Mouse (Mus musculus) gastrocnemius, postnatal 4 days (tissue): ENCODE data around the gene Mum1. TPM values are rescaled to one million over a fixed set of nuclear protein-coding genes. Genes with fewer than 3 reads are reported as not detected.

Experiments used
- DNase-seq, 2 experiments: peaks; one replicate each; pipeline ENCODE4 v3.0.0; 2021 to 2022; ENCODE audit warnings: low spot score in 2 of 2, mixed read lengths in 2 of 2
- long read RNA-seq, 2 experiments: library from polyadenylated mRNA; stranded (forward); transcript quantifications; one replicate each; pipeline ENCODE4 v2.0.0; 2021
- total RNA-seq, 2 experiments: library from RNA; stranded (reverse); gene quantifications; 2 replicates each; pipeline ENCODE4 v1.2.3; 2021

Gene Mum1
- 10 to 100 TPM; 61.3 to 61.5 TPM for total RNA-seq
- long read RNA-seq, experiment 1, transcript Mum1-201 (14 exons, 2,640 nt) = major isoform, 42 of 104 reads
- long read RNA-seq, experiment 1, partial matches to known transcripts = 27 of 104 reads
- long read RNA-seq, experiment 1, other reads (novel, unspliced or antisense) = 32 of 104 reads
- long read RNA-seq, experiment 2, transcript Mum1-201 (14 exons, 2,640 nt) = major isoform, 56 of 141 reads
- long read RNA-seq, experiment 2, transcript Mum1-202 (13 exons, 3,392 nt) = minor isoform, 5 of 141 reads
- long read RNA-seq, experiment 2, partial matches to known transcripts = 31 of 141 reads
- long read RNA-seq, experiment 2, other reads (novel, unspliced or antisense) = 49 of 141 reads

DNA sequence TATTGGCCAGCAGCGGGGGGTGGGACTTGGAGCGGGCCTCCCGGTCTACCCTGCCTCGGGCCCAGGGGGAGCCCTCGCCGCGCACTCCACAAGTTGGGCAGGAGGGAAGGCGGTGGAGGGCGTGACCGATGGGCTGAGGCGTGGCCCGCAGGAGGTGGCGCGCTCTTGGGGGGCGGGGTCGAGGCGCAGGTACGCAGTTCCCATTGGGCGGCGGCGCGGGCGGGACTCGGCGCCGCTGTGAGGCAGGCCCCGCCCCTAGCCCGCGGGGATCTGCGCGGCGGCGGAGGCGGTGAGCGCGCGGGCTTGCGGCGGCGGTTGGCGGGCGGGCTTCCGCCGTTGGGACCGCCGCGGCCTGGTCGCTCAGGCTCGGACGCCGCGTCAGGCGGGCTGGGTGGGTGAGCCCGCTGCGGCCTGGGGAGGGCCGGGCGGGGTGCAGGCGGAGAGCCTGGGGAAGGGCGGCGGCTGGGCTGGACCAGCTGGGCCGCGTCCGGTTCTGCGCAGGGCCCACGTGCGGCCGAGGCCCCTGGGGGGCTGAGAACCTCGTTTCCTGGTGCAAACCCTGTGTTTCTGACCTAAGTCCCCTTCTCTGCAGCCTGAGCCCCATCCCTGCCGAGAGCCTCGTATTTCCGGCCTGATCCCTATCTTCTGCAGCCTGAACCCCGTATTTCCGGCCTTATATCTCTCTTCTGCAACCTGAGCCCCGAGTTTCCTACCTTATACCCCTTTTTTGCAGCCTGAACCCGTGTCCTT lies at the start of gene Mum1:
Mum1 (plus strand) TSS at position 19 of the 750 bp plus-strand sequence.
- peak; percentile 97 to 99 for DNase-seq

DNA sequence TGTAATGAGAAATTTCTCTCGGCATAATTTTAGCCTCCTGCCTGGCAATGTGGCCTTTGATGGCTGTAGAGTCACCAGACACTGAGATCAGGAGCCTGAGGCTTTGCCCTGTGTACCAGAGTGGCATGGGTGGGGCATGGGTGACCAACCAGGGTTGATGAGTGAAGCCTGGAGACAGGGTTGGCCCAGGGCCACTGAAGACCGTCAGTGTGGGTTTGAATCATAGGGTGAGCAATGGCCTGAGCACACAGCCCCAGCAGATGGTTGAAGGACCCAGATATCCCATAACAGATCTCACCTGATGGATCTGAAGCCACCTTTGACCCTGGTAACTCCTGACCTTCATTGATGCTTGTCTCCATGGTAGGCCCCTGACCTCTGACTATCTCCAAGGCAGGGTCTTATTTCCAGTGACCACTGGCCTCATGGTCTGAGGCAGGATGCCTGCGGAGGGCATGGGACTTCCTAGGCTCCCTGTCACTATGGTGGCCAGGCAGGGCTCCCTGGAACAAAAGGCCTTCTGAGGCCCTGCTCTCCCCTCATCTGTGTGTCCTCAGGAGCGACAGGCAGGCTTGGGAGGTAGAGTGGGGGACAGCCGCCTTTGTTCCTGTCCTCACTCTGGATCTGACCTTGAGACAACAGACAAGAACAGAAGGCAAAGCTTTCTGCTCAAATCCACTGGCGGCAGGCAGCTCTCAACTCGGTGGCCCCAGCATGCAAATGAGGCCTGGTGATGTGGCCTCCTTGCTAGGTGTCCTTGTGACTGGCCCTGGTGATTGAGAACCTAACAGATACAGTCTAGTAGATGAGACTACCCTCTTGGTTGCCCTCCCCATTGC lies 48.6 kb upstream of the Mum1 start:
- DNase-seq = no peak

DNA sequence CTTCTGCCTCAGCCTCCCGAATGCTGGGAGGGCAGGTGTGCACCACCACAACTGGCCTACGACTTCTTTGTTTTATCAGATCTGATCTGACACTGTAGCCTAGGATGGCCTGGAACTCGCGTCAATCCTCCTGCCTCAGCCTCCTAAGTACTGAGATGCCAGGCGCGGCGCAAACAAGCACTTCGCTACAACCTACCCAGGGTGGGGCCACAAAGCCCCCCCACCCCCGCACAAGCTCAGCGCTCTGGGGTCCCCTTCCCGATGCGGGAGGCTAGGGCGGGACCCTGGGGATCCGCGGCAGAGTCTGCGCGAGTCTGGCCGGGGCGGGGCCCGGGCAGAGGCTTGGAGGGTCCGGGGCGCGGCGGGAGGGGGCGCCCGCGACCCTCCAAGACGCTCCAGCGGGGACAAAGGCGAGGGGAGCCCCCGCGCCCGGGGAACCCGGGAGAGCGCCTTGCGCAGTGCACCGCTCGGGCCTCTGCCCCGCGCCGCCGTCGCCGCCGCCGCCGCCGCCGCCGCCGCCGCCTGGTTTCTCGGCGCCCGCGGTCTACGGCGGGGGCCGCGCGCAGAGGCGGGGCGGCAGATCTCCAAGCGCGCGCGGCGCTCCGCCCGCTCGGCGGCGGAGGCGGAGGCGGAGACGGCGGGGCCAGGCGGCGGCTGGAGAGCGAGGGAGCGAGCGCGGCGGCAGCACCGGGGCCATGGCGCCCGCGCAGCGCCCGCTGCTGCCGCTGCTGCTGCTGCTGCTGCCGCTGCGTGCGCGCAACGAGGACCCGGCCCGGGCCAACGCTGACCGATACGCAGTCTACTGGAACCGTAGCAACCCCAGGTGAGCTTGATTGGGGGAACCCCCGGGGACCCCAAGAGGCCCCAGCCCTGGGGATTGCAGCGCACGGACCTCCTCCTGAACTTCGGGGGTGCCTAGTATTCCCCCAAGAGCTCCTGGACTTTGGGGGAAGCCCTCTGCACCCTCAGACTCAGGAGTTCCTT lies 46.9 kb upstream of the Mum1 start, which contains the start of gene Efna2:
Efna2 (plus strand) TSS at position 415 of the 984 bp plus-strand sequence.
- no peak for DNase-seq

DNA sequence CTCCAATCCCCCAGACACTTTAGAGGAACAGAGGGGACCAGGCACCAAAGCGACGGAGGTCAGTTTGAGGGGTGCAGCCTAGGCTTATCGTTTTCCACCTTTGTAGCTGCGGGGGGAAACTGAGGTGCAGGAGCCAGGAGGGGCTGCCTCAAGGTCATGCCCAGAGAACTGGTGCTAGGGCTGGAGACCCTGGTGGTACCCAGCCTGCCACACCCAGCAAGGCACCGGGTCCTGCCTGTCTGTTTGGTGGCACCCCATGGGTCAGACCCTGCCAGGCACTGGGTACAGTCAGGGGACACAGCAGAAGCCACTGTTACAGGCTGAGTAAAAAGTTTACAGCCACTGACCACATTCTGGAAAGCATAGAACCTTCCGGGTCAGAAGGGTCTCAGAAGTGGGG lies 45.9 kb upstream of the Mum1 start:
- no peak for DNase-seq

DNA sequence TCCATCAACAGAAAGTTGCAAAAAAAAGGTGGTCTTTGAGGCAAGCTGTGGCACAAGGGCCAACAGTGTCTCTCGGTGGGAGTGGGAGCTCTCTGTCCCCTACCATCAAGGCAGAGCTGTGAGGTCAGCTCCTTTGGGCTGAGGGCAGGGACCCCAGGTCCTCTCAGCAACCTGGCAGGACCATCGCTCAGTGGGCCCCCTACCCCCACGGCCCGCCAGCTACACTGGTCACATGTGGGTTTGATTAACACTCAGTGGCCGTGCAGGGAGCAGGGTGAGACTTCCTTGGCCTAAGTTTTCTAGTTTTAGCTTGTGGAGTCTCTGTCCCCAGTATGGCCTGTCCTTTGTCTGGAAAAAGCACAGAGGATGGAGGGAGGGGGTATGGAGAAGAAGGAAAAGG lies 45.4 kb upstream of the Mum1 start:
- DNase-seq = no peak

DNA sequence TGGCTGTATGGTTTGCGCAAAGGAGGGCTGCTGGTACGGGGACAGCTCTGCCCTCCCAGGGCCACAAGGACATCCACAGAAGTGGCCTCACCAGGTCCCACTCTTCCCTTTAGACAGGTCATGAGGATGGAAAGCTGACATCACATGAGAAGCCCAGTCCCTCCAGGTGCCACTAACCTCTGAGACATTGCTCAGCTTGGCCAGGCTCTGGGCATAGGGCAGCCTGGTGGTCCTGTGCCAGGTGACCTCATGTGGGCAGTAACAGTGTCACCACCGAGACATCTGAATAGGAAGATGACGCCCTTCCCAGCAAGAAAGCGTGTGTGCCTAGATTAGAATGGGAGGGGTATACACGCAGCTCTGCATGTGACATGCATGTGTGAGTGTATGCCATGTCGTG lies 43.7 kb upstream of the Mum1 start:
- DNase-seq = no peak

DNA sequence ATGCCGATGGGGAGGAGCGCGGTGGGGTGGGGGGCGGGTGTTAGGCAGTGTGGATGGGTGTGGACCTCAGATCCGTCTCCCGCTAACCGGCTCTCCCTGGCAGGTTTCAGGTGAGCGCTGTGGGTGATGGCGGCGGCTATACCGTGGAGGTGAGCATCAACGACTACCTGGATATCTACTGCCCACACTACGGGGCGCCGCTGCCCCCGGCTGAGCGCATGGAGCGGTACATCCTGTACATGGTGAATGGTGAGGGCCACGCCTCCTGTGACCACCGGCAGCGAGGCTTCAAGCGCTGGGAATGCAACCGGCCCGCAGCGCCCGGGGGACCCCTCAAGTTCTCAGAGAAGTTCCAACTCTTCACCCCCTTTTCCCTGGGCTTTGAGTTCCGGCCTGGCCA lies 39.6 kb upstream of the Mum1 start:
- DNase-seq = no peak

DNA sequence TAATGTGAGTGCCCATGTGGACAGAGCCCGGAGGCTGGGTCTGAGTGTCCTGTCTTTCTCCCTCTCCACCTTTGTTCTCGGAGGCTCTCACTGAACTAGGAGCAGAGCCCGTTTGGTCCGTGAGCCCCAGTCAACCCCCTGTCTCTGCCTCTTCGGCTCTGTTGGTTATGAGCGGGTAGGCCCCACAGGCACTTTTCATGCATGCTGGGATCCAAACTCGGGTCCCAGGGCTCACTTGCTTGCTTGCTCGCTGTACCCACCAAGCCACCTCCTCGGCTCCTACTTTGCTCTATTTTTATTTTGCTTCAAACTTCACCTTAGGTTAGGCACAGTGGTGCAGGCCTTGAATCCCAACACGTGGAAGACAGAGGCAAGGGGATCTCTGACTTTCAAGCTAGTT lies 38.5 kb upstream of the Mum1 start:
- no peak for DNase-seq

DNA sequence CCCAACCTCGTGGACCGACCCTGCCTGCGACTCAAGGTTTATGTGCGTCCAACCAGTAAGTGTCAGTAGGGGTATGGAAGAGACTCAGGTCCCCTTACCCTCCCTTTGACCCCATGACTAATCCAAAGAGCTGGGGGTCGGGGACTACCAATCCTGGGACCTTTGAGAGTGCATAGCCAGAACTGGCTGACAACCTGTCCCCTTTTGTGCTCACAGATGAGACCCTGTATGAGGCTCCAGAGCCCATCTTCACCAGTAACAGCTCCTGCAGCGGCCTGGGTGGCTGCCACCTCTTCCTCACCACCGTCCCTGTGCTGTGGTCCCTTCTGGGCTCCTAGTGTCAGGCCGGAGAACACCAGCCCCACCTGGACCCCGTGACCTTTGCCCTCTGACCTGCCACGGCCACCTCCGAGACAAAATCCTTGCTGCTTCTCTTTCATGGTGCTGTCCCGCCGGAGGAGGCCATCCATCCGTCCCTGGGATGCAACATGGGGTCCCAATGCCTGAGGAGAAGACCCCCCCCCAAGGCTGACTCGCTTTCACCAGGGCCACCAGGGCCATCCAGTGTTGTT lies 37.7 kb upstream of the Mum1 start:
- no peak for DNase-seq

DNA sequence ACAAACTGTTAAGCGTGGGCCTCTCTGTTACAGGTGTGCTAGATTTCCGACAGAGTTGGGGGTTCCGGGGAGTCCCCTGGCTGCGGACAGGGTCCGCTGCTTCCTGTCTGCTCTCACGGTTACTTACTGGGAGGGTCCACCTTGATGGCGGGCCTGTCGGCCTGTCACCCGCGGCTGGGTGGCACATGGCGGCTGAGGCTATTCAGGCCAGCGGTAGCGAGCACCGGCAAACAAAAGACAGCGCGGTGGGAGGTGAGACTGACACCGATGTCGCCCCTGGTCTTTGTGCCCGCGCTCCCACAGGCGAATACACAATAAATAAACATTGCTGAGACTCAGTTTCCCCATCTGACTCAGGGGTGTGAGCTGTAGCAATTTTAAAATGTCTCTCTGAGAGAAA lies 36.2 kb upstream of the Mum1 start:
- DNase-seq = no peak

DNA sequence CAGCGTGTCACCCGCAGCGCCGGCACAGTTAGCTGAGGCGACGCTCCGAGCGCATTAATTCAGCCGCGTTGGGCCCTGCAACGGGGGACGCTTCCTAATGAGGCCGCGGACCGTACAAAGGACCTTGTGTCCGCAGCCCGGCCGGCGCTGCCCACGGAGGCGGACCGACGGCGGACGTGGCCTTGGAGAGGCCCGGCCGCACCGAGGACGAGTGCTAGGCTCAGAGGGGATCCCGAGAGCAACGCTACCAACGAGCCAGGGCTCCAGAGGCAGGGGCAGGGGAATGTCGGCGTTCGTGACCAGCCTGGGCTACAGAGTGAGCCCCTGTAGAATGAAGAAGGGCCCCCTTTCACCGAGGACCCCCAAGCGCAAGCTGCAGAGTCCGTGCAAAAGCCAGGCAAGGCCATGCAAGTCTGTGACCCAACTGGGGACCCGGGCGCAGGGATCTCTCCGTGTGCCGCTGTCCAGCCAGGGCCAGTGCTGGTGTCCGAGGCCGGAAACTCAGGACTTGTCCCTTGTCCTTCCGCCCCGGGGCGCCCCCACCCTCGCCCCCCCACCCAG lies 35.7 kb upstream of the Mum1 start:
- peak in 1 of 2 experiments; percentile 52 for DNase-seq

DNA sequence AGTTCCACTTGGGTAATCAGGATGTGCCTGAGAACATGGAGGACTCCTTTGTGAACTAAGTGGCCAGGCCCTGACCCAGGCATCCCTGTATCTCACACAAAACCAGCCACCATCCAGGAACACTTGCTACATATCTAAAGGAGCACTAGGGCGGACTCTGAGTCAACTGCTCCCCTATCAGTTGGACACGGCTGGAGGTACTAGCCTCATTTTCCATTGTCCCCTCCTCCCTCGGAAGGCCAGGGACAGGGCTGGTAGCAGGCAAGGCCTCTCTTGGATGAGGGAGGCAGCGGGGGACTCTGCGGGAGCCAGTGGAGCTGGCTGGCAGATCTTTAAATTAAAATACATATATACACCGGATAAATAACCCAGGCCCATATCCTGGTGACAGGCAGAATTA lies 32.3 kb upstream of the Mum1 start:
- no peak for DNase-seq

DNA sequence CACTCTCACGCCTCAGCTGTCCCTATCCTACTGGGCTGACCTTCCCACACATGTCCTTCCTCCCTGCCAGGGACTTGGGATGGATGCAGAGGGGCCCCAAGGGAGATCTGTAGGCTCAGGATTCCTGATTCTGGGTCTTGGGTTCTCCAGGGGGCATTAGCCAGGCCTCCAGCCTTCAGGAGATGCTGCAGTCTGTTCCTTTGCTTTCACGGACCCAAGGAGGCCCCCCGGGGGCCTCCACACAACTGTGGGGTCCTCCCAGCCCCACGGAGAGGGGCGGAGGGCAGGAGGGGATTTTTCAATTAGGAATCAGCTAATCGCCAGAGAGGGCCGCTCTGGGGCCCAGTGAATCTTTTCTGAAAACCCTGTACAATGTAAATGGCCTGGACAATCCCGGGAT lies 31.8 kb upstream of the Mum1 start:
- DNase-seq = no peak

DNA sequence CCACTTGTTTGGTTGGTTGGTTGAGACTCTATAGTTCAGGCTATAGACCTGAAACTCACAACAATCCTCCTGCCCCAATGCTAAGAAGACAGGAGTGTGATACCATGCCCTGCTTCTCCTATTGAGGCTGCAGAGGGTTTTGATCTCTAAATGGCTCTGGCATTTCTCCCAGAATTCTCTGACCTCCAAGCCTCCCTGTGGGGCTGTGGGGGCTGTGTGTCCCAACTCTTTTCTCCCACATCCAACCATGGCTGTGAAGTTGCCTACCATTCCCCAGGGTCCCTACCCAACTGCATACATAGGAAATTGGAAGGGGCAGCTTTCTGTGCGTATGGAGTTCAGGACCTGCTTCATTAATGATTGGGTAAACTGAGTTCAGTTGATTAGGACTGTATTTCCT lies 30.1 kb upstream of the Mum1 start:
- DNase-seq = no peak

DNA sequence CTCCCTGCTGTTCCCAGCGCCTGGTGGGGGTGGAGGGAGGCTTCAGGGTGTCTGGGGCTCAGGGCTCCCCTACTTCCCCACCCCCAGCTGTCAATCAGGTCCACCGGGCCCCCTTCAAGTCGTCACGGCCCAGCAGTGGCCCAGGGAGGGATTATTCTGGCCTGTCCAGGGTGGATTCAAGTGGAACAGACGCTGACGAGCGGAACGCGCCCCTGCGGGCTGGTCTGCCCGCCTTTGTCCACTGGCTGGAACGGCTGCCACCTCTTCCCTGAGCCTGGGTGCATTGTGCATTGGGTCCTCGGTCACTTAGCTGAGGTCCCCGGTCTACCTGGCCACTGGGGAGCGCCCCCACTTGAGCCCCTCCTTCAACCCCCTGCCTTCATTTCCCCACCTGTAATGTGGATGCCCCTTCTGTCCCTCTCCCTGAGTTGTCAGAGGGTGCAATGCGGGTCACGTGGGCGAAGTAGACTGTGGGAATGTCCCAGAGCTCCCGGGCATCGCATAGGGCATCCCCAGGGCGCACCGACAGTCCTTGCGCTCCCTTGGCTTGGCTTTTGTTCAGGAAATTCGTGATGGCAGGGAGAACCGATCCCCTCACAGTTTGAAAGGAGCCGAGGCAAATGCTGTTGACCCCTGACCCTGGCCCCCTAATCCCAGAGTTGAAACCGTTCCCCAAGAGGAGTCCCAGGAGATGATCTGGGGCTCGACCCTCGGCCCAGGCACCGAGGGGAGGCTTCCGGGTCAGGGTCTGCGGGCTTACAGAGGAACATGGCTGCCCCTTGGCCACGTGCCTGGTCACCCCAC lies 29.3 kb upstream of the Mum1 start:
- no peak for DNase-seq

DNA sequence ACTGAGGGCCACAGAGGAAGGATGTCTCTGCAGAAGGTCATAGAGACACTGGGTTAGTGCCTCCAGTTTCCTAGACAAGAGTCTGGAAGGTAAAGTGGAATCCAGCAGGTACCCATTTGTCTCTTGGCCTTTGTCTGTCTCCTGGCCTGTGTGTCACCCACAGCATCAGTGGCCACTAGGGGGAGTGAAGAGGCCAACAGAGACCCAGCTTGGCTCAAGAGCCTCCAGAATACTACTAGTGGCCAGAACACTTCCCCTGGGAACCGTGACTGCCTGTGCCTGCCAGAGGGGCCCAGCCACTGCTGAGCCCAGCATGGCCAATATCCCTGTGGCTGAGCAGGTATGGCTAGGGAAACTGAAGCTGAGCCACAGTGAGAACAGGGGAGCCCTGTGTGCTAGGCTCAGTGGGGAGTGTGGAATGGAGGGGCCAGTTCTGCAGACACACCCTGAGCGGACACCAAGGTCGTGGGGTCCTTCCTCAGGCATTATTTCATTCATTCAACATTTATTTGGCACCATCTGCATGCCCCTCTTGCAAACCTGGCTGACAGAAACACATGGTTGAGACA lies 26.7 kb upstream of the Mum1 start:
- peak; percentile 64 to 82 for DNase-seq

DNA sequence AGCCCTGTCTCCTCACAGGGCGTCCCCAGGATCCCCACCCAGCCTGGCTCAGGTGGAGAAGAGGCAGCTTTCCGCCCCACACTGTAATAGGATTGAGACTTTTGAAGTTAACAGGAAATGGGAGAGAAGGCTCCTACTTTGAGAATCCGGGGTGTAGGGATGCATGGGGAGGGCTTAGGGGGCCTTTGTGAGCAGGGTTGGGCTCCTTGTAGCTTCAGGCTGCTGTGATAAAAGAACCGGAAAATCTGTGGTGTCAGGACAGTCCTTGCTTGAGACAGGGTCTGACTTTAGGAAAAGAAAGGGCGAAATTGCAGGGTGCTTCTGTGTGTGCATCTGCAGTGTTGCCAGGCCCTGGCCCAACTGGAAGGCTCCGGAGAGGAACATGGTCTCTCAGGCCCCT lies 25.7 kb upstream of the Mum1 start:
- DNase-seq = no peak

DNA sequence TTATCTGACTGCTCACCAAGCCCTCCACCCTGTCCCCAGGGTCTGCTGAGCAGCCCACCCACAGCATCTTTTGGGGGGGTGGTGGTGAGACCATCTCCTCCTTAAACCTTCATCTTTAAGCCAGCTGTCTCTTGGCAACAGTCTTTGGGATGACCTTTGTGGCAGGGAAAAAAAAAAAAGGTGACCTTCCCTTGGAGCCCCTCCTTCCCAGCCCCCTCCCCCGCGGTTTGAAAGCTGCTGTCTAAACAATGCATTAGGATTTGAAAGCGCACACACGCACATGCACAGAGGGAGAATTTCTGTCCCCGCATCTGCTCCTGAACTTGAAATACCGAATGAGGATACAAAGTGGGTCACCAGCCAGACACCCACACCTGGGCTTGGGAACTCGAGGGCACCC lies 22.2 kb upstream of the Mum1 start:
- no peak for DNase-seq

DNA sequence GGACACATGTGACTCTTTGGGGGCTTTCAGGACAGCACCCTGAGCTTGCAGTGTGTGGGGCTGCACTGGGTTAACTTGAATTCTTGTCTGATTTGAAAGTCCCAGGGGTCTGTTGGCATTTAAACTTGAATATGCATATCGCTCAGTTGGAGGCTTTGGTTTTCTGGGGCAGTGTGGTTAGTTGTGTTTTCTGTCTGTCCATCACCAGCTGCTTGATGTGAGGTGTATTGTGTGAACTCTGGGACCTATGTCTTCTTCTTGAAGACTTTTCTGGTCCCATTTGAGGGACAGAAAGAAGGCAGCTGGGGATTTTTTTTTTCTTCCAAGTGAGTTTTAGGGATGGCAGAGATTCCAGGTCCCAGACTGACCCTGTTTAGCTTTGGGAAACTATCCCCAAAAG lies 19.0 kb upstream of the Mum1 start:
- no peak for DNase-seq
